Mouse (Mus musculus): ENCODE results near the gene Fbln1. TPM values are rescaled to one million over a fixed set of nuclear protein-coding genes. Genes with fewer than 3 reads are reported as not detected.

Gene Fbln1
- polyA plus RNA-seq (2014; fragmentation: Nextera tagmentation; extraction: Ambion mirVana) = 115 and 120 TPM in 2 replicates

DNA sequence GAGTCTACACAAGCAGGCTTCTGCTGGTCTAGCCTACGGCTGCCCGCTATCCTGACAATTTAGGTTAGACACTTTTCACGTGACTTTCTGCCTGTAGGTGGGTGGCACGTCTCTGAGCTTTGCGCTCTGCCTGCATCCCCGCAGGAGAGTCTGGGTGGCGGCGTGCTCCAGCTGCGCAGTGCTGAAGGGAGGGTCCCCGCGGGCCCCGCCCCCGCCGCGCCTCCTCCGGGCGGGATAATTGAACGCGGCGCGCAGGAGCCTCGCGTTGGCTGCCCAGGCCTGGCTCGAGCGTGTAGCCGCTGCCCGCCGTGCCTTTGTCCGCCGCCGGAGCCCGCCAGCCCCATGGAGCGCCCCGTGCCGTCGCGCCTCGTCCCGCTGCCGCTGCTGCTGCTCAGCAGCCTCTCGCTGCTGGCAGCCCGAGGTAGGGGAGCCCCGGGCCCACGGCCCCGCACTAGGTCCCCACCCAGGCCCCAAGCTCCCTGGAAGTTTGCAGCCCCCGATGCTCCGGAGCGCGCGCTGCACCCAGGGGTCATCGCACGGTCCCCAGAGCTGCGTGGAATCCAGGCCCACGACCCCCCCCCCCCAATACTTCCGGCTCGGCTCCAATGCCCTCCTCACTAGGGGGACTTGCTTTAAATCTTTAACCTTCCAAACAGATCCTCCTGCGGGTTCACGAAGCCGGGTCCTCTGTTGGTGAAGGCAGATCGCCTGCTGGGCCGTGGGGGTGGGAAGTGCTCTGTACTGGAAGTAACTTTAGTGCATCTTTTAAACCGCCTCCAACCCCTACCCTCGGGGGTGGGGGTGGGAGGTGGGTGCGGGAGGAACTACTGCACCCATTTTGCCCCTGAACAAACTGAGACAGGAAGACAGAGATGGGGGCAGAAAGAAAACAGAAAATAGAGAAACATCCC, at the start of gene Fbln1:
Fbln1 (plus strand) TSS at position 158 of the 911 bp plus-strand sequence.
- ATAC-seq (ENCODE audit: insufficient read depth, low FRiP score, low TSS enrichment) (peak; percentile 86), DNase-seq (ENCODE audit: low spot score) (peak; percentile 88)
- Histone ChIP-seq H3K9ac (ENCODE audit: low read length) (peak within 1 kb of the TSS; percentile 93), H3K4me2 (ENCODE audit: low read depth) (peak within 1 kb of the TSS; percentile 90), H3K4me3 (ENCODE audit: low read depth, low read length) (peak within 1 kb of the TSS; percentile 61), H3K27ac (ENCODE audit: low read depth, low read length) (peak within 1 kb of the TSS; percentile 77), H3K36me3 (ENCODE audit: control insufficient read depth, insufficient read depth, low read length) (no peaks in the 10 kb centered on the region), H3K27me3 (ENCODE audit: control insufficient read depth, insufficient read depth, low read length) (no peaks in the 10 kb centered on the region), H3K9me3 (ENCODE audit: control insufficient read depth, low read length) (no peaks in the 10 kb centered on the region), H3K4me1 (ENCODE audit: control insufficient read depth, insufficient read depth, low read length) (peaks cover 17% of the 10 kb centered on the region)
- under 1% methylated on average over 58 of the region's 64 CpGs for WGBS

- H3K9ac ChIP-seq (ENCODE audit: low read length) = no peak overlapping the region
- DNase-seq (ENCODE audit: low spot score) (no peak), ATAC-seq (ENCODE audit: insufficient read depth, low FRiP score, low TSS enrichment) (no peak)
- no peaks in the 10 kb centered on the region for H3K9me3 ChIP-seq (ENCODE audit: control insufficient read depth, low read length)
- no peaks in the 10 kb centered on the region for H3K4me1 ChIP-seq (ENCODE audit: control insufficient read depth, insufficient read depth, low read length)
- WGBS = 79% methylated on average over 4 of the region's 4 CpGs
- no peak overlapping the region for H3K4me3 ChIP-seq (ENCODE audit: low read depth, low read length)
- H3K27ac ChIP-seq (ENCODE audit: low read depth, low read length) = no peak overlapping the region
- H3K27me3 ChIP-seq (ENCODE audit: control insufficient read depth, insufficient read depth, low read length) = no peaks in the 10 kb centered on the region
- no peaks in the 10 kb centered on the region for H3K36me3 ChIP-seq (ENCODE audit: control insufficient read depth, insufficient read depth, low read length)
- H3K4me2 ChIP-seq (ENCODE audit: low read depth) = no peak overlapping the region
These were observed 49.6 kb upstream of the Fbln1 start for GRCm38 (mm10) chr15:85156198-85156597.

DNA sequence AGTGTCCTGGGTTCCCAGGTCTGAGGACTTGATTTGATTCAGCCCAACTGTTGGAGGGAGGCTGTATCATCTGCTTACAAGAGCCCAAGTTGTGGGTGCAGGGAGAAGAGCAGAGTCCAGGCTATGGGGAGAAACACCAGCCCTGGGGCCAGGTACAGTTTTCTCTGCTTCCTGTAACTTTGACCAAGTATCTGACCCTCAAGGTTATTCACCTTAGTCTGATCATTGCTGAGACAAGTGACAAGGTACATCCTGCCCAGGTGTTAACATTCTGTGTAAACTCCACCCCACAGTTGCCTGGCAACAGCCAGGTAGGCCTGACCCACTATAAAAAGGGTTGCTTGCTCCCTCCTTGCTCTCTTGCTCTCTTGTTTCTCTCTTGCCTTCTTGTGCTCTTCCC, 44.3 kb upstream of the Fbln1 start:
- Histone ChIP-seq H3K4me1 (ENCODE audit: control insufficient read depth, insufficient read depth, low read length) (peaks cover 4% of the 10 kb centered on the region), H3K36me3 (ENCODE audit: control insufficient read depth, insufficient read depth, low read length) (no peaks in the 10 kb centered on the region), H3K27me3 (ENCODE audit: control insufficient read depth, insufficient read depth, low read length) (no peaks in the 10 kb centered on the region), H3K4me3 (ENCODE audit: low read depth, low read length) (no peak overlapping the region), H3K4me2 (ENCODE audit: low read depth) (no peak overlapping the region), H3K9me3 (ENCODE audit: control insufficient read depth, low read length) (no peaks in the 10 kb centered on the region), H3K9ac (ENCODE audit: low read length) (no peak overlapping the region), H3K27ac (ENCODE audit: low read depth, low read length) (no peak overlapping the region)
- no peak for DNase-seq (ENCODE audit: low spot score)
- no peak for ATAC-seq (ENCODE audit: insufficient read depth, low FRiP score, low TSS enrichment)

DNA sequence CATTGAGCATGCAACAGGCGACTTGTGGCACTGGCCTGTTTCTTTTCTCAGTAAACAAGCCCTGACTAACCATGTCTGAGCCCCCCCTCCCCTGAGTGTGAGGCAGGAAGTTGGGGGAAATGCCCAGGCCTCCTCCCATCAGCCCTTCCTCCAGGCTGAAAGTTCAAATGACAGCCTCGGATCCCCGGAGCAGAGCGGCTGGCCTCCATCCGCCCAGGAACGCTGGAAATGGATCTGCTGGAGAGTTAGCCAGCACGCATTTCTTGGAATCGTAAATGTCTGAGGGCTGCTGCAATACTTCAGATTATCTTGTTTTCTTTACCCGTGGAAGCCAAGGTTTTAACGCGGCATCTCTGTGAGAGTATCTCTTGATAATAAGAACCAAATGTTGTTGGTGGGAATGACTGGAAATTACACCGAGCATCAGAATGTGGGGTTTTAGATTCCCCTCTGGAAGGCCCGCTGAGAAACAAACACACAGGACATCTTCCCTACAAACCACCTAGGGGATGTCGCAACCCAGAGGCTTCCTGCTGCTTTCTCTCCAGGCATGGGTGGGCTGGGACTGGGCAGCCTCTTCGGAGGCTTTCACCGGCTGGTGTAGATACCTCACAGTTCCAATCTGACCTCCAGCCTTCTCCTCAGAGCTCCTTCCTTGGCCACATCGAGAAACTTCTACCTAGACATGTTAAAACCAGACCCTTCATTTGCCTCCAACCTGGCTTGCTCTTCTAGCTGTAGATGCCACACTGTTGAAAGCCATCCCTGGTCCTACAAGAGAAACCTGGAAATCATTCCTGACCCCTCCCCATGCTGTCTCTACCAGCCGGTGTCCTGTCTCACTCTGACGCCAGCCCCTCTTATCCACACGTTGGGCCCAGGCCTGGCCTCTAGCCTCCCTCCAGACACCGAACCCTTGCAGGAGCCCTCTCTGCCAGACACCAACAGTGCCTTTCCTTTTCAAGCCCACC, 42.8 kb upstream of the Fbln1 start:
- no peak overlapping the region for H3K27ac ChIP-seq (ENCODE audit: low read depth, low read length)
- H3K4me3 ChIP-seq (ENCODE audit: low read depth, low read length) = no peak overlapping the region
- DNase-seq (ENCODE audit: low spot score) (peak; percentile 34), ATAC-seq (ENCODE audit: insufficient read depth, low FRiP score, low TSS enrichment) (no peak)
- no peaks in the 10 kb centered on the region for H3K9me3 ChIP-seq (ENCODE audit: control insufficient read depth, low read length)
- H3K36me3 ChIP-seq (ENCODE audit: control insufficient read depth, insufficient read depth, low read length) = no peaks in the 10 kb centered on the region
- H3K9ac ChIP-seq (ENCODE audit: low read length) = no peak overlapping the region
- 52% methylated on average over 21 of the region's 21 CpGs for WGBS
- peaks cover 8% of the 10 kb centered on the region for H3K4me1 ChIP-seq (ENCODE audit: control insufficient read depth, insufficient read depth, low read length)
- H3K27me3 ChIP-seq (ENCODE audit: control insufficient read depth, insufficient read depth, low read length) = no peaks in the 10 kb centered on the region
- no peak overlapping the region for H3K4me2 ChIP-seq (ENCODE audit: low read depth)

DNA sequence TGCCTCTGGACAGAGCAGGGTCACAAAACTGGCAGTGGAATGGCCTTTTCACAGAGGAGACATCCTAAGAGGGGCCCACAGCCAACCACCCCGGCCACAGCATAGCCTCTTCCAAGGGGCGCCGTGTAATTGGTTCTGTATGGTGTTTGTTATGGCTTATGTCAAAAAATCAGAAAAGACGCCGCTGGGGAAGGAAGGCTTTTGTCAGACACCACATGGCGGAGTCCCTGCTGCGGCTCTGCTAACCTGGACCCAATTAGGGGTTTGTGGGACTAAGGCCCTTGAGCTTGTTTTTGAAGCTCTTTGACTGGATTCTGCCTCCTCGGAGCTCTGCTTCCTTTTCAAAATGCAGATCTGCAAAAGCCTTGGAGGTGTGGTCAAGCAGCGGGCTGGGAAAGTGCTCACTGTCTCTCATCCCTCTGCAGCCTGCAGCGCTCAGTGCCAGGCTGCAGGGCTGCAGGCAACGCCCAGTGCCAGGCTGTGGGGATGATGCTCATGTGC, 39.3 kb upstream of the Fbln1 start:
- ATAC-seq (ENCODE audit: insufficient read depth, low FRiP score, low TSS enrichment) (no peak), DNase-seq (ENCODE audit: low spot score) (peak; percentile 49)
- 24% methylated on average over 11 of the region's 11 CpGs for WGBS
- Histone ChIP-seq H3K27ac (ENCODE audit: low read depth, low read length) (peak overlapping the region; percentile 23; the same call in 1 of the 2 replicates), H3K27me3 (ENCODE audit: control insufficient read depth, insufficient read depth, low read length) (no peaks in the 10 kb centered on the region), H3K4me1 (ENCODE audit: control insufficient read depth, insufficient read depth, low read length) (peaks cover 8% of the 10 kb centered on the region), H3K4me2 (ENCODE audit: low read depth) (peak overlapping the region; percentile 12; the same call in 1 of the 2 replicates), H3K9ac (ENCODE audit: low read length) (no peak overlapping the region), H3K36me3 (ENCODE audit: control insufficient read depth, insufficient read depth, low read length) (no peaks in the 10 kb centered on the region), H3K9me3 (ENCODE audit: control insufficient read depth, low read length) (no peaks in the 10 kb centered on the region), H3K4me3 (ENCODE audit: low read depth, low read length) (no peak overlapping the region)

DNA sequence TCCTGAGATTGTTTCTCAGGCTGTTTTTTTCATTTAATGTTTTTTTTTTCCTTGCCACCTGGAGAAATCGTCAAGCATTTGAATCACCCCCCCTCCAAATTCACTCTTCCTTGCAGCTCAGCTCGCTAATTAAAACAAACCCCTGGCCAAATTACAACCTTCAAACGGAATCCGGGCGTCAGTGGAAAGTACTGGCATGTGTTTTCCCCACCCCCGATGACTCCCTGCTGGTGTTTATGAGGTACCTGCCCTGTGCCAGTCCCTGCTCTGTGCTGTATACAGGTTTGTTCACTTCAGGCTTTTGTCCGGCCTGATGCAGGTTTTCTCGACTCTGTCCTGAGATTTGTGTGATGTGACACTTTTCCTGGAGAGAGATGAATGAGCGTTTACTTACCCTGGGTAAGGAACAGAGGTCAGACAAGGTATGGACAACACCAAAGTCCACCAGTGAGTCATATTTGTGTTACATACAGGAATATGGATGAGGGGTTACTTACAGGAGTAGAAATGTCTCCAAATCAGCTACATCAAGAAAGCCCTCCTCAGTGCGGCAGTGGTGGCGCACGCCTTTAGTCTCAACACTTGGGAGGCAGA, 38.6 kb upstream of the Fbln1 start:
- Histone ChIP-seq H3K4me1 (ENCODE audit: control insufficient read depth, insufficient read depth, low read length) (peaks cover 8% of the 10 kb centered on the region), H3K36me3 (ENCODE audit: control insufficient read depth, insufficient read depth, low read length) (no peaks in the 10 kb centered on the region), H3K4me2 (ENCODE audit: low read depth) (no peak overlapping the region), H3K27ac (ENCODE audit: low read depth, low read length) (no peak overlapping the region), H3K9ac (ENCODE audit: low read length) (no peak overlapping the region), H3K27me3 (ENCODE audit: control insufficient read depth, insufficient read depth, low read length) (no peaks in the 10 kb centered on the region), H3K9me3 (ENCODE audit: control insufficient read depth, low read length) (no peaks in the 10 kb centered on the region), H3K4me3 (ENCODE audit: low read depth, low read length) (no peak overlapping the region)
- DNase-seq (ENCODE audit: low spot score) (no peak), ATAC-seq (ENCODE audit: insufficient read depth, low FRiP score, low TSS enrichment) (no peak)
- 41% methylated on average over 12 of the region's 12 CpGs for WGBS

GRCm38 (mm10) chr15:85172054-85172453, 33.7 kb upstream of the Fbln1 start:
- Histone ChIP-seq H3K36me3 (ENCODE audit: control insufficient read depth, insufficient read depth, low read length) (no peaks in the 10 kb centered on the region), H3K4me1 (ENCODE audit: control insufficient read depth, insufficient read depth, low read length) (no peaks in the 10 kb centered on the region), H3K27ac (ENCODE audit: low read depth, low read length) (no peak overlapping the region), H3K4me2 (ENCODE audit: low read depth) (no peak overlapping the region), H3K9ac (ENCODE audit: low read length) (no peak overlapping the region), H3K4me3 (ENCODE audit: low read depth, low read length) (no peak overlapping the region), H3K9me3 (ENCODE audit: control insufficient read depth, low read length) (no peaks in the 10 kb centered on the region), H3K27me3 (ENCODE audit: control insufficient read depth, insufficient read depth, low read length) (no peaks in the 10 kb centered on the region)
- DNase-seq (ENCODE audit: low spot score) = no peak
- no peak for ATAC-seq (ENCODE audit: insufficient read depth, low FRiP score, low TSS enrichment)
- WGBS = 65% methylated on average over 2 of the region's 2 CpGs

DNA sequence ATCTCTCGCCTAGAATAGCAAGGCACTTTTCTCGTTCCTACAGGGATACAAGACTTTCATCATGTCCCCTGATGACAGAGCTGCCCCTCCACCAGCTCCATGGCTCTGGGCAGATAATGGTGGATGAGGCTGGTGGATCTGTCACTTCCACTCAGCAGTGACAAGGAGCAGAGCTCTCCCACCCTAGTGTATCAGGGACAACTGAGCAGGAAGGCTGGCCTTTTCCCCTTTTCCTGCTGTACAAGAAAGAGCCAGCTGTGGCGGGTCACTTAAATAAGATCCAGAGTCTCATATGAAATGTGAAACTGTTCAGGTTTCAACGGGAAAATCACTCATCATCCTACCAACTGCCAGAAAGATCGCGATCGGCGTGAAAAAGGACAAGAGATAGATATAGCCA, 32.3 kb upstream of the Fbln1 start:
- H3K27ac ChIP-seq (ENCODE audit: low read depth, low read length) = no peak overlapping the region
- no peak overlapping the region for H3K4me3 ChIP-seq (ENCODE audit: low read depth, low read length)
- no peaks in the 10 kb centered on the region for H3K9me3 ChIP-seq (ENCODE audit: control insufficient read depth, low read length)
- no peaks in the 10 kb centered on the region for H3K4me1 ChIP-seq (ENCODE audit: control insufficient read depth, insufficient read depth, low read length)
- no peaks in the 10 kb centered on the region for H3K36me3 ChIP-seq (ENCODE audit: control insufficient read depth, insufficient read depth, low read length)
- DNase-seq (ENCODE audit: low spot score) (no peak), ATAC-seq (ENCODE audit: insufficient read depth, low FRiP score, low TSS enrichment) (no peak)
- no peak overlapping the region for H3K4me2 ChIP-seq (ENCODE audit: low read depth)
- H3K9ac ChIP-seq (ENCODE audit: low read length) = no peak overlapping the region
- no peaks in the 10 kb centered on the region for H3K27me3 ChIP-seq (ENCODE audit: control insufficient read depth, insufficient read depth, low read length)
- WGBS = 79% methylated on average over 8 of the region's 8 CpGs

Measured in neural tube, embryonic 11.5 days (tissue).